Mouse (Mus musculus) midbrain, embryonic 14.5 days (tissue): ENCODE results near the gene Hlcs. TPM values are rescaled to one million over a fixed set of nuclear protein-coding genes. Genes with fewer than 3 reads are reported as not detected.

ENCODE experiments used
- ATAC-seq: fragments of 200-750 bp; cut with Nextera tagmentation; 2 replicates; pipeline ENCODE4 v1.8.0; 2017; ENCODE audit warnings: moderate number of reproducible peaks, moderate library complexity; ENCODE audit not compliant: low FRiP score, low TSS enrichment
- DNase-seq: peaks from one replicate; pipeline ENCODE4 v3.0.0-alpha.2; 2015
- H3K27ac ChIP-seq: fragments of 300-500 bp; sonication (generic); replicated peaks from 2 replicates; pipeline ENCODE4 v1.5.1; 2014; ENCODE audit warnings: mild to moderate bottlenecking, low read depth, low read length, moderate library complexity
- H3K27me3 ChIP-seq: fragments of 300-500 bp; sonication (generic); 2 replicates; pipeline ENCODE4 v1.6.1; 2014; ENCODE audit warnings: low read length, control low read depth, mixed read lengths; ENCODE audit not compliant: control insufficient read depth, insufficient read depth
- H3K36me3 ChIP-seq: fragments of 300-500 bp; sonication (generic); 2 replicates; pipeline ENCODE4 v1.6.1; 2014; ENCODE audit warnings: low read length, control low read depth; ENCODE audit not compliant: control insufficient read depth, insufficient read depth
- H3K4me1 ChIP-seq: fragments of 300-500 bp; sonication (generic); 2 replicates; pipeline ENCODE4 v1.6.1; 2014; ENCODE audit warnings: mild to moderate bottlenecking, antibody characterized with exemption, low read length, control low read depth; ENCODE audit not compliant: control insufficient read depth, insufficient read depth
- H3K4me2 ChIP-seq: fragments of 300-500 bp; sonication (generic); 2 replicates; pipeline ENCODE4 v1.6.1; 2014; ENCODE audit warnings: mild to moderate bottlenecking, low read length, moderate library complexity
- H3K4me3 ChIP-seq: fragments of 300-500 bp; sonication (generic); replicated peaks from 2 replicates; pipeline ENCODE4 v1.5.1; 2014; ENCODE audit warnings: low read depth, low read length
- H3K9ac ChIP-seq: fragments of 300-500 bp; sonication (generic); replicated peaks from 2 replicates; pipeline ENCODE4 v1.6.1; 2014; ENCODE audit warnings: mild to moderate bottlenecking, low read length, moderate library complexity
- H3K9me3 ChIP-seq: fragments of 300-500 bp; sonication (generic); 2 replicates; pipeline ENCODE4 v1.6.1; 2016; ENCODE audit warnings: low read length, control low read depth, mixed read lengths; ENCODE audit not compliant: control insufficient read depth
- WGBS: fragments of 180-500 bp; shearing (Covaris S2); extraction: QIAGEN DNeasy Blood & Tissue Kit; methylation state at CpG from one replicate; pipeline ENCODE4 v1.1.7; 2014; 5-methylcytosine and 5-hydroxymethylcytosine counted together
- polyA plus RNA-seq: library from polyadenylated mRNA; unstranded; fragments of >200 nt; fragmentation: Nextera tagmentation; extraction: Ambion mirVana; gene quantifications from 2 replicates; pipeline ENCODE4 v1.2.1, GENCODE M21; 2014

The Hlcs gene
- polyA plus RNA-seq, 1 experiment from 2014 or later = 7.2 TPM

DNA sequence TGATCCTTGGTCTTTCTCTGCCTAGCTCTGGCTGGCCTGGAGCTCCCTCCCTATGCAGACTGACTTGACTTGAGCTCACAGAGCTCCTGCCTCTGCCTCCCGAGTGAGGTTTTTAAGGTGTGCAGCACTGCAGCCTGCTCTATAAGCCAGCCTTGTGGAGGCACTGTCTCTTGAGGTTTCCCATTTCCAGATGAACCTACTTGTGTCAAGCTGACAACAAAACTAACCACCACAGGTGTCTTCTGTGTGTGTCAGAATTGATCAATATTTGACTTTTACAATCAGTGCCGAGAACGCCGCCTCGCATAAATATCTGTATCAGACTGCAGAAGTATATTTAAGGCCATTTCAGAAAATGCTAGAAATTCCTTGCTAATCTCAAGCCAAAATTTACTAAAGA is 1.3 kb upstream of the Hlcs start:
- Histone ChIP-seq H3K4me3 (no peak overlapping the region), H3K9me3 (no peaks in the 10 kb centered on the region), H3K36me3 (no peaks in the 10 kb centered on the region), H3K27me3 (no peaks in the 10 kb centered on the region), H3K9ac (no peak overlapping the region; the same call in 1 of the 2 replicates), H3K27ac (no peak overlapping the region), H3K4me1 (peaks cover 15% of the 10 kb centered on the region; the same call in 1 of the 2 replicates), H3K4me2 (no peak overlapping the region)
- 90% methylated on average over 5 of the region's 5 CpGs for WGBS
- ATAC-seq = no peak
- DNase-seq = no peak

DNA sequence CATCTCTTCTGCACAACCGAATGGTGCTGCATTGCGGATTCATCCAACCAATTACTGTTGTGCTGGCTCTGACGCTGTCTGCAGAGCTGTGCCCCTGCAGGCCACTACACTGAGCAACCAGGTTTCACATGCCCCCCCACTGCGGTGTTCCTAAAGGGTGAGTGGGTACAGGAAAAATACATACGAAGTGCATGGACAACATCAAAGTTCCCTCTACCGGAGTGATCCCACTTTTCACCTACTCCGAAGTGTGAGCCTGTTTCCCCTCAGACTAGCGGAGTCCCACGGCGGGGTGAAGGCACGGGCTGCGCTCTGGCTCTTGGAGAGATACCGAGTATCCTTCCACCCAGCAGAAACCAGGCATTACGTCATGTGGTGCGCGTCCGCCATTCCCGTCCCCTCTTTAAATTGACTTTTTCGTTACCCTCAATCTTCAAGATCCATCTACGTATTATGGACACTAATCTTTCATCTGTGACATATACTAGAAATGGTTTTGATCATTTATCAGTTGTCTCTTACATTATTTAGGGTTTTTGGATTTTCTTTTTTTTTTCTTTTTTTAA is 625 bp downstream of the Hlcs start:
- DNase-seq = peak; percentile 96
- Histone ChIP-seq H3K4me1 (peaks cover 15% of the 10 kb centered on the region; the same call in 1 of the 2 replicates), H3K9ac (peak overlapping the region; percentile 91), H3K27me3 (no peaks in the 10 kb centered on the region), H3K9me3 (no peaks in the 10 kb centered on the region), H3K4me2 (peak overlapping the region; percentile 73), H3K36me3 (no peaks in the 10 kb centered on the region), H3K27ac (peak overlapping the region; percentile 99), H3K4me3 (peak overlapping the region; percentile 61)
- peak; percentile 89 for ATAC-seq
- under 1% methylated on average over 20 of the region's 20 CpGs for WGBS

DNA sequence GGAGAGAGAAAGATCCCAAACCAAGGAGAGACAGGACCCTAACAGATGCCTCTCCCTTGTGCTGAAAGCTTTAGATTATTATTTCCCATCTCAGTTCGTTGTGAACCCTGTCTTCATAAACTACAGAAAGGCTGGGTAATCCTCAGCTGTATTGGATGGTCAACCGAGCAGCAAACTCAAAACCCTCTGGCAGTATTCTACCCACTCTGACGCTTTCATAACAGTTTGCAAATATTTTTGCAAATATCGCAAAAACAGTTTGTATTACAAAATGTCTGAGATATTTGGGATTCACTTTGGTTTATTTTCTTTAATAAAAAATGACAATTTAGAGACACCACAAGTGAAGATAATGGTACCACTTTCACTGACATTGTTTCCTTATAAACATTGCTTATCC is 1.4 kb downstream of the Hlcs start:
- no peak for ATAC-seq
- H3K4me3 ChIP-seq = peak overlapping the region; percentile 61
- peaks cover 15% of the 10 kb centered on the region; the same call in 1 of the 2 replicates for H3K4me1 ChIP-seq
- 54% methylated on average over 4 of the region's 4 CpGs for WGBS
- peak overlapping the region; percentile 99 for H3K27ac ChIP-seq
- DNase-seq = peak; percentile 43
- peak overlapping the region; percentile 91; the same call in 1 of the 2 replicates for H3K9ac ChIP-seq
- no peaks in the 10 kb centered on the region for H3K9me3 ChIP-seq
- H3K4me2 ChIP-seq = peak overlapping the region; percentile 73
- H3K36me3 ChIP-seq = no peaks in the 10 kb centered on the region
- no peaks in the 10 kb centered on the region for H3K27me3 ChIP-seq

DNA sequence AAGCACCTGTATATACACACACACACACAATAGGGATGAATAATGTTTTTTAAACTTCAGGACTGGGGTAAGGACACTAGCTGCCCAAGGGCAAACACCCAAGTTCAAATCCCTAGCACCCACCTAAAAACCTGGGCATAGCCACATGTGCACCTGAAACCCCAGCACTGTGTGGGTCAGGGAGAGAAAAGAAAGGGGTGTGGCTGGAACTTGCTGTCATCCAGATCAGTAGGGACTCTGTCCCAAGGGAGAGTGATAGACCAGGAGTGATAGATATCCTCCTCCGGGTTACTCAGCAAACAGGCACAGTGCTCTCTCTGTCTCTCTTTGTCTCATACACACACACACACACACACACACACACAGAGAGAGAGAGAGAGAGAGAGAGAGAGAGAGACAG is 2.0 kb downstream of the Hlcs start:
- Histone ChIP-seq H3K9me3 (no peaks in the 10 kb centered on the region), H3K4me3 (no peak overlapping the region), H3K36me3 (no peaks in the 10 kb centered on the region), H3K27me3 (no peaks in the 10 kb centered on the region), H3K4me1 (peaks cover 15% of the 10 kb centered on the region; the same call in 1 of the 2 replicates), H3K27ac (peak overlapping the region; percentile 99), H3K9ac (peak overlapping the region; percentile 91; the same call in 1 of the 2 replicates), H3K4me2 (peak overlapping the region; percentile 73)
- no peak for ATAC-seq
- DNase-seq = no peak
- WGBS = 68% methylated on average over 1 of the region's 1 CpGs

DNA sequence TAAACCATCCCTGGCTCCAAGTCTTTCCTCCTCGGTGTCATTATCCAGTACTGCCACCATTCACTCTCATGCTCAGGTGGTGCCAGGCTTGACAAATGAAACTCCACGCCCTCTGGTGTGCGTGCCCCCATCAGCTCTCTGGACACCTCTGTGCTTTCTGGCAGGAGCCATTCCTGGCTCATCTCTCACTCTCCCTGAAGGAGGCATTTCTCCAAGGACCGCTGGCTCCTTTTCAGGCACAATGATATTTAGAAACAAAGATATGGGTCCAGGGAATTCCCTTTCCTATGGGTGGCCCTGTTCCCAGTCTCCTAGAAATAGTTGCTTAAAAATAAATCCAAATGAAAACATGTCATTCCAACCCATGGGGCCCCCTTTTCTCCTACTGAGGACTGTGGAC is 4.3 kb downstream of the Hlcs start:
- Histone ChIP-seq H3K4me1 (peaks cover 12% of the 10 kb centered on the region; the same call in 1 of the 2 replicates), H3K4me2 (no peak overlapping the region), H3K9me3 (no peaks in the 10 kb centered on the region), H3K36me3 (no peaks in the 10 kb centered on the region), H3K9ac (no peak overlapping the region), H3K27me3 (no peaks in the 10 kb centered on the region), H3K4me3 (no peak overlapping the region), H3K27ac (no peak overlapping the region)
- ATAC-seq (no peak), DNase-seq (no peak)
- WGBS = 91% methylated on average over 4 of the region's 4 CpGs

DNA sequence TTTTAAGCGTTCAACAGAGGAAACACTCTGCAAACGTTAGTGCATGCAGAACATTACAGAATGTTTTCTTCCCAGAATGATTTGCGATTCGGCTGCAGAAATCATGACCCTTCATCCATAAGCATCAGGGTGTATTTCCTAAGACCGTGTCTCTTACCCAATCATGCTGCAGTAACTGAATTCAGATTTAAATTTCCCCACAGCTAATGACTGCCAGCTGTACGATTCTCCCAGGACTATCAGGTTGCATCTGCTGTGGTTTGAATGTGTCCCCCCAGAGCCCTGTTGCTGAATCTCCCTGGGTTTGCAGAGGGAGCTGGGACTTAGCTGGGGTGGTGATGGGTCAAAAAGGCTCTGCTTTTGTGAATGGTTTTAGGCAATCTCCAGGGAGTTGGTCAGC is 5.4 kb downstream of the Hlcs start:
- H3K27ac ChIP-seq = no peak overlapping the region
- H3K36me3 ChIP-seq = no peaks in the 10 kb centered on the region
- no peaks in the 10 kb centered on the region for H3K9me3 ChIP-seq
- H3K4me2 ChIP-seq = no peak overlapping the region
- H3K4me3 ChIP-seq = no peak overlapping the region
- no peak overlapping the region for H3K9ac ChIP-seq
- DNase-seq = no peak
- no peak for ATAC-seq
- H3K27me3 ChIP-seq = no peaks in the 10 kb centered on the region
- H3K4me1 ChIP-seq = peaks cover 10% of the 10 kb centered on the region
- WGBS = 55% methylated on average over 6 of the region's 6 CpGs

DNA sequence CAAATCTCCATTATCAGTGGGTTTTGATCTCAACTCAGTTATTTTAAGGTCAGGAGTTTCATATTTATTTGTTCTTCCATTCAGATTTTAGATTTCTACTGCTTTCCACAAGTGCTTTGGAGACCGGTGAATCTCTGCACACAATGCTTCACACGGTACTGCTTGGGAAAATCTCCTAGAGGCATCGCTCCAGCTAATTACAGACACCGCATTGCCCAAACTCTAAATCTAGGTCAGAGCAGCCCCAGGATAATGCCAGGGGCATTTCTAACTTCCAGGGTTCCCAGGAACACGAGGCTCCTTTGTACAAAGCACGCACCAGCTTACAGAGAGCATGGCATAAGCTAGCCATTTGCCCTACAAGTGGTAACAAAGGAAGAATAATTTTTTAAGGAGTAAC is 5.8 kb downstream of the Hlcs start:
- Histone ChIP-seq H3K27me3 (no peaks in the 10 kb centered on the region), H3K4me2 (no peak overlapping the region), H3K36me3 (no peaks in the 10 kb centered on the region), H3K9ac (no peak overlapping the region), H3K4me1 (peaks cover 14% of the 10 kb centered on the region), H3K9me3 (no peaks in the 10 kb centered on the region), H3K4me3 (no peak overlapping the region), H3K27ac (no peak overlapping the region)
- ATAC-seq (no peak), DNase-seq (no peak)
- 64% methylated on average over 6 of the region's 6 CpGs for WGBS

DNA sequence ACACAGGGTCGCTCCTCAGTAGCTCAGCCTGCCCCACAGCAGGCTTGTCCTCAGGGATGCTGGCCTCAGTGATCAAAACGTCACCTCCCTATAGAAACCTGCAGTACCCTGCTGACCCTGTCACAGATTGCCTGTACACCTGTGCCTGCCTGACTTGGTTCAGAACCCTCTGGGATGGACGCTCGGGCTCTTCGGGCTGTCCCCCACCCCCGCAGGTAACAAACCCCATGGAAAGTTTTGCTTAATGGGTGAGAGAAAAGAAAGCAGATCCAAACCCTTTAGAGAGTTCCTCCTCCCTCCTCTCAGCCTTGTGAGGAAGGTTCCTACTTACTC is 10.2 kb downstream of the Hlcs start:
- 28% methylated on average over 6 of the region's 6 CpGs for WGBS
- Histone ChIP-seq H3K9me3 (no peaks in the 10 kb centered on the region), H3K4me1 (peaks cover 13% of the 10 kb centered on the region), H3K4me3 (peak overlapping the region; percentile 15), H3K27me3 (no peaks in the 10 kb centered on the region), H3K4me2 (peak overlapping the region; percentile 54), H3K36me3 (no peaks in the 10 kb centered on the region), H3K9ac (peak overlapping the region; percentile 51; the same call in 1 of the 2 replicates), H3K27ac (peak overlapping the region; percentile 70)
- DNase-seq (no peak), ATAC-seq (no peak; the same call in 1 of the 2 replicates)
